20 mouse cellular contexts compared by ENCODE assay signal in the genomic region with DNA sequence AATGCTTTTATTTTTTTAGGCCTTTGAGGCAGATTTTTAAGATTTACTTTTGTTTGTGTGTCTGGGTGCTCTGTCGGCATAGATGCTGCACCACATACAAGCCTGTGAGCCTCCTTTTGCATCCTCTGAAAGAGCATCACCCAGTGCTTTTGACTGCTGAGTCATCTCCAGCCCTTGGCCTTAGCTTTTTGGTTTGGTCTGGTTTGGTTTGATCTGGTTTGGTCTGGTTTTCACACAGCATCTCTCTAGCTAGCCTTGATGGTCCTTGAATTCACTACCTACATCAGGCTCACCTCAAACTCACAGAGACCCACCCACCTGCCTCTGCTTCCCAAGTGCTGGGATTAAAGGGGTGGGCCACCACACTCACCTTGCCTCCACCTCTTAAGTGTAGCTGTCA. TPM values are rescaled to one million over a fixed set of nuclear protein-coding genes. Genes with fewer than 3 reads are reported as not detected.
DNase-seq lines count a peak whose midpoint lies in the region; TF ChIP-seq lines count a peak whose summit lies in the region.
"Had no signal": no experiment of that assay in that cellular context is flagged by ENCODE, and none has a peak within 500 bp of the region (broad histone marks: within the 10 kb centered on the region; RNA-seq: fewer than 3 reads in every experiment).

No protein-coding gene starts in this region.

- no peak for TF ChIP-seq POLR2A in spleen, adult 2 months (IDR thresholded peaks at IDR 0.05; ENCODE audit: low read depth, low read length)

- peaks cover 9% of the 10 kb centered on the region; the same call in 1 of the 2 replicates for H3K4me1 ChIP-seq in spleen, adult 2 months (ENCODE audit: control insufficient read depth, insufficient read depth, insufficient read length)
- H3K4me1 ChIP-seq in ES-E14 (ENCODE audit: control insufficient read depth in 2 of 2, insufficient read depth in 2 of 2, low read length in 2 of 2, poor library complexity in 1 of 2) = peaks cover 2 to 19% of the 10 kb centered on the region in 2 experiments
- H3K4me1 ChIP-seq: embryonic facial prominence, embryonic 12.5 days; forebrain, embryonic 13.5 days; limb, embryonic 12.5 days; midbrain, embryonic 15.5 days had no signal

- no peaks in the 10 kb centered on the region for H3K27me3 ChIP-seq in spleen, adult 2 months (ENCODE audit: control insufficient read depth, insufficient read depth, low read length)
- H3K27me3 ChIP-seq: embryonic facial prominence, embryonic 12.5 days; forebrain, embryonic 13.5 days; heart, embryonic 15.5 days; limb, embryonic 12.5 days; midbrain, embryonic 15.5 days had no signal

- no peaks in the 10 kb centered on the region for H3K9me3 ChIP-seq in ES-E14 (ENCODE audit: control insufficient read depth, insufficient read depth, low read depth, low read length)
- H3K9me3 ChIP-seq: embryonic facial prominence, embryonic 12.5 days; heart, embryonic 15.5 days; midbrain, embryonic 15.5 days had no signal

- no peak for DNase-seq in spleen, adult 2 months (ENCODE audit: low read depth in 1 of 2, low spot score in 2 of 2)
- no peak for DNase-seq in spleen, adult 12 weeks (ENCODE audit: low spot score)
- DNase-seq in ES-E14 (ENCODE audit: low read depth, low spot score) = peak; percentile 92
- peak; percentile 70 for DNase-seq in induced T-regulatory cell, adult 2 months (ENCODE audit: low read depth)
- DNase-seq in cerebellum, adult 9-11 months = no peak
- DNase-seq in layer of hippocampus, postnatal 14 days (ENCODE audit: low spot score in 2 of 2) = no peak
- DNase-seq in cerebellum, postnatal 36 days = no peak
- DNase-seq: cerebellum, adult 8-10 months; kidney, adult 9 months; lung, embryonic 14.5 days; lung, postnatal 36 days; thymus, postnatal 25 days had no signal

- WGBS in spleen, adult 2 months = 71% methylated on average over 1 of the region's 1 CpGs

- H3K27ac ChIP-seq in spleen, adult 2 months (ENCODE audit: insufficient read depth, low read length) = peak overlapping the region; percentile 24; the same call in 1 of the 2 replicates
- H3K27ac ChIP-seq in ES-E14 (ENCODE audit: insufficient read depth, low read depth, low read length, poor library complexity, severe bottlenecking) = peak overlapping the region; percentile 49
- H3K27ac ChIP-seq: embryonic facial prominence, embryonic 12.5 days; forebrain, embryonic 13.5 days; heart, embryonic 15.5 days; limb, embryonic 12.5 days; midbrain, embryonic 15.5 days had no signal

- no peak for TF ChIP-seq CTCF in spleen, adult 2 months (IDR thresholded peaks at IDR 0.05; ENCODE audit: extremely low read depth, insufficient read depth, insufficient read length, insufficient replicate concordance)

- in situ Hi-C loops in ES-E14 (cut with MboI; ENCODE audit: low sequenced_read_pairs in 2 of 2, unreplicated experiment in 2 of 2) = no loop called here

- peaks cover 47% of the 10 kb centered on the region for H3K36me3 ChIP-seq in spleen, adult 2 months (ENCODE audit: control insufficient read depth, insufficient read depth, low read length)
- H3K36me3 ChIP-seq in ES-E14 (ENCODE audit: control insufficient read depth, insufficient read depth, low read length, poor library complexity, severe bottlenecking) = peaks cover 63% of the 10 kb centered on the region

- no peak overlapping the region for H3K9ac ChIP-seq in ES-E14 (ENCODE audit: insufficient read depth, low read depth, low read length, poor library complexity, severe bottlenecking)
- H3K9ac ChIP-seq: embryonic facial prominence, embryonic 12.5 days; forebrain, embryonic 13.5 days; heart, embryonic 15.5 days; limb, embryonic 12.5 days; lung, embryonic 14.5 days; midbrain, embryonic 15.5 days had no signal

- H3K4me3 ChIP-seq in spleen, adult 2 months (ENCODE audit: extremely low read depth, insufficient read depth, insufficient read length) = no peak overlapping the region
- H3K4me3 ChIP-seq in ES-E14 (ENCODE audit: insufficient read depth in 1 of 2, low read depth in 1 of 2, low read length in 2 of 2, poor library complexity in 1 of 2, severe bottlenecking in 1 of 2) = no peak overlapping the region
- H3K4me3 ChIP-seq: embryonic facial prominence, embryonic 12.5 days; erythroblast, embryonic 14.5 days; forebrain, embryonic 13.5 days; heart, embryonic 15.5 days; limb, embryonic 12.5 days; midbrain, embryonic 15.5 days had no signal

TF ChIP-seq in ES-E14, 5 proteins besides CTCF, POLR2A, EP300 and RAD21:
- TF ChIP-seq HCFC1 (IDR thresholded peaks at IDR 0.05; ENCODE audit: borderline replicate concordance, insufficient read depth, low read length) (no peak), CHD2 (IDR thresholded peaks at IDR 0.05; ENCODE audit: low read depth, low read length) (no peak), MAFK (IDR thresholded peaks at IDR 0.05; ENCODE audit: insufficient read depth, low read depth, low read length) (peak; percentile 95)

RNA-seq across cellular contexts. Expression of a gene that starts 24.7 kb away (rescaled TPM):
- polyA plus RNA-seq in spleen, adult 2 months (2012; rRNA removed) = 5.4 and 14.7 TPM in 2 replicates
- 4.1 and 4.3 TPM in 2 replicates for total RNA-seq in ES-E14 (2012; rRNA removed)
- total RNA-seq in layer of hippocampus, postnatal 14 days (2021) = 1 to 10 TPM; 2.5 to 3.1 TPM
- total RNA-seq: megakaryocyte-erythroid progenitor cell, adult 5-6 weeks had no signal

RNA-seq across cellular contexts. Expression of a gene that starts 36.2 kb away (rescaled TPM):
- polyA plus RNA-seq in spleen, adult 2 months (2012; rRNA removed) = 120 and 179 TPM in 2 replicates
- total RNA-seq in ES-E14 (2012; rRNA removed) = 1.7 and 2.3 TPM in 2 replicates
- total RNA-seq in layer of hippocampus, postnatal 14 days (2021) = under 1 TPM; 0.36 to 0.41 TPM
- total RNA-seq: gastrocnemius, postnatal 14 days had no signal
- polyA plus RNA-seq: heart, embryonic 15.5 days; limb, embryonic 12.5 days; lung, embryonic 14.5 days had no signal

RNA-seq across cellular contexts. Expression of a gene that starts 40.9 kb away (rescaled TPM):
- polyA plus RNA-seq in spleen, adult 2 months (2012; rRNA removed) = 204 and 317 TPM in 2 replicates
- 173 and 211 TPM in 2 replicates for total RNA-seq in ES-E14 (2012; rRNA removed)
- total RNA-seq in layer of hippocampus, postnatal 14 days (2021) = 100 to 1,000 TPM; 187 to 189 TPM

RNA-seq across cellular contexts. Expression of a gene that starts 56.6 kb away (rescaled TPM):
- 10.2 and 16.8 TPM in 2 replicates for polyA plus RNA-seq in spleen, adult 2 months (2012; rRNA removed)
- total RNA-seq in ES-E14 (2012; rRNA removed) = 58.2 and 80.0 TPM in 2 replicates
- total RNA-seq in layer of hippocampus, postnatal 14 days (2021) = 1 to 10 TPM; 5.1 to 5.3 TPM

Comparison
In these comparisons a context has a peak if more than half of its experiments do, and no peak if none do; other contexts are left out.
1. DNase-seq: peak in ES-E14 (single experiment) and induced T-regulatory cell, adult 2 months (single experiment); none in spleen, adult 2 months (0 of 2), spleen, adult 12 weeks (single experiment), cerebellum, adult 9-11 months (single experiment), layer of hippocampus, postnatal 14 days (0 of 2) and cerebellum, postnatal 36 days (0 of 2).